14 mouse cellular contexts compared by ENCODE assay signal in the genomic region with DNA sequence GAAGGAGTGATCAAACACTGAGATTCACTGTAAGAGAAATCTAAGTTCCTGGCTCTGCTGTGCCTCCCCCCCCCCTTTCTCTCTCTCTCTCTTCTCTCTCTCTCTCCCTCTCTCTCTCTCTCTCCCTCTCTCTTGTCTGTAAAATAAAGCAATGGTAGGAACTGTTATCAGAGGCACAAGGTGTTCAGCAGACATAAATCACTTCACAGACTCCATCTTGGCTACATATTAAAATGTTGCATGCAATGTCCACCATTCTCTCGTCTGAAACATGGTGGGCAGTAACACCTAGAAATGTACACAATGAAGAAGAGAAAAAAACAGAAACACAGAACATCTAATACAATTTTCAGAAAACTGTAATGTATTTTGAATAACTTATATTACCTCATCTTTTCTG.
A peak's percentile ranks its signal among the peaks of the same experiment; 100 is the strongest.
DNase-seq lines count a peak whose midpoint lies in the region; ATAC-seq and TF ChIP-seq lines count a peak whose summit lies in the region.
"Had no signal": no experiment of that assay in that cellular context is flagged by ENCODE, and none has a peak within 500 bp of the region (broad histone marks: within the 10 kb centered on the region; RNA-seq: fewer than 3 reads in every experiment).

No protein-coding gene starts in this region.

- H3K36me3 ChIP-seq in intestine, embryonic 14.5 days (ENCODE audit: control insufficient read depth, insufficient read depth, low read length) = no peaks in the 10 kb centered on the region
- no peaks in the 10 kb centered on the region for H3K36me3 ChIP-seq in intestine, embryonic 16.5 days (ENCODE audit: control insufficient read depth, insufficient read depth, low read length)
- no peaks in the 10 kb centered on the region for H3K36me3 ChIP-seq in hindbrain, postnatal 0 days (ENCODE audit: insufficient read depth, low read length)
- no peaks in the 10 kb centered on the region for H3K36me3 ChIP-seq in midbrain, embryonic 14.5 days (ENCODE audit: control insufficient read depth, insufficient read depth, low read length)
- H3K36me3 ChIP-seq: embryonic facial prominence, embryonic 12.5 days; G1E had no signal

- WGBS in intestine, embryonic 14.5 days = 49% methylated on average over 1 of the region's 1 CpGs
- 38% methylated on average over 1 of the region's 1 CpGs for WGBS in intestine, embryonic 16.5 days
- WGBS in hindbrain, postnatal 0 days = 71% methylated on average over 1 of the region's 1 CpGs
- WGBS in midbrain, embryonic 14.5 days = 59% methylated on average over 1 of the region's 1 CpGs

- H3K9me3 ChIP-seq in intestine, embryonic 14.5 days (ENCODE audit: control insufficient read depth, low read length) = no peaks in the 10 kb centered on the region
- H3K9me3 ChIP-seq in intestine, embryonic 16.5 days (ENCODE audit: control insufficient read depth, low read length) = no peaks in the 10 kb centered on the region; the same call in 1 of the 2 replicates
- no peaks in the 10 kb centered on the region for H3K9me3 ChIP-seq in hindbrain, postnatal 0 days (ENCODE audit: low read length)
- no peaks in the 10 kb centered on the region for H3K9me3 ChIP-seq in midbrain, embryonic 14.5 days (ENCODE audit: control insufficient read depth, low read length)
- H3K9me3 ChIP-seq: embryonic facial prominence, embryonic 12.5 days; G1E had no signal

- ATAC-seq in intestine, embryonic 14.5 days (replicated peaks; ENCODE audit: low FRiP score, low TSS enrichment, low read depth) = no peak
- ATAC-seq in intestine, embryonic 16.5 days = no peak
- no peak for ATAC-seq in hindbrain, postnatal 0 days
- no peak for ATAC-seq in midbrain, embryonic 14.5 days (ENCODE audit: low FRiP score, low TSS enrichment)
- ATAC-seq: forebrain, embryonic 14.5 days had no signal

- H3K27ac ChIP-seq in intestine, embryonic 14.5 days (ENCODE audit: low read depth) = peak overlapping the region; percentile 91
- H3K27ac ChIP-seq in intestine, embryonic 16.5 days (ENCODE audit: low read length) = no peak overlapping the region
- 0 out of 2 replicates have a peak overlapping the region, but pooled peaks have one; percentile 12 for H3K27ac ChIP-seq in hindbrain, postnatal 0 days
- peak overlapping the region; percentile 64; the same call in 1 of the 2 replicates for H3K27ac ChIP-seq in midbrain, embryonic 14.5 days (replicated peaks; ENCODE audit: low read depth, low read length)
- H3K27ac ChIP-seq: liver, embryonic 14.5 days had no signal

- intact Hi-C loops in left cerebral cortex, postnatal 36 days (cut with DNase I) = no loop called here

- H3K9ac ChIP-seq in intestine, embryonic 14.5 days (ENCODE audit: low read length) = peak overlapping the region; percentile 71
- no peak overlapping the region; the same call in 1 of the 2 replicates for H3K9ac ChIP-seq in intestine, embryonic 16.5 days (ENCODE audit: low read depth, low read length)
- no peak overlapping the region; the same call in 1 of the 2 replicates for H3K9ac ChIP-seq in hindbrain, postnatal 0 days (replicated peaks; ENCODE audit: low read length)
- no peak overlapping the region for H3K9ac ChIP-seq in midbrain, embryonic 14.5 days (replicated peaks; ENCODE audit: low read length)
- H3K9ac ChIP-seq: embryonic facial prominence, embryonic 12.5 days; liver, embryonic 14.5 days had no signal

- peak overlapping the region; percentile 54 for H3K4me2 ChIP-seq in intestine, embryonic 14.5 days (ENCODE audit: low read length)
- no peak overlapping the region for H3K4me2 ChIP-seq in intestine, embryonic 16.5 days (ENCODE audit: low read depth, low read length)
- H3K4me2 ChIP-seq in hindbrain, postnatal 0 days (ENCODE audit: low read depth, low read length) = peak overlapping the region; percentile 25; the same call in 1 of the 2 replicates
- H3K4me2 ChIP-seq in midbrain, embryonic 14.5 days (ENCODE audit: low read length) = peak overlapping the region; percentile 45

- H3K4me3 ChIP-seq in intestine, embryonic 14.5 days (ENCODE audit: low read depth, low read length) = peak overlapping the region; percentile 20; the same call in 1 of the 2 replicates
- H3K4me3 ChIP-seq in intestine, embryonic 16.5 days (ENCODE audit: low read length) = no peak overlapping the region
- H3K4me3 ChIP-seq in hindbrain, postnatal 0 days (ENCODE audit: low read length) = no peak overlapping the region
- no peak overlapping the region for H3K4me3 ChIP-seq in midbrain, embryonic 14.5 days (replicated peaks; ENCODE audit: low read depth, low read length)
- H3K4me3 ChIP-seq: embryonic facial prominence, embryonic 12.5 days had no signal

- DNase-seq in intestine, embryonic 14.5 days (ENCODE audit: low spot score) = no peak
- DNase-seq in hindbrain, postnatal 0 days (ENCODE audit: low spot score) = no peak
- DNase-seq in midbrain, embryonic 14.5 days = no peak
- no peak for DNase-seq in spleen, postnatal 4 days (ENCODE audit: low spot score in 2 of 2)
- no peak for DNase-seq in adrenal gland, adult 18-20 months (ENCODE audit: low spot score in 2 of 2)
- no peak for DNase-seq in left cerebral cortex, postnatal 36 days (ENCODE audit: low spot score in 2 of 2)
- DNase-seq: adrenal gland, postnatal 25 days; cerebellum, postnatal 36 days; heart, postnatal 14 days had no signal

- H3K27me3 ChIP-seq in intestine, embryonic 14.5 days (replicated peaks; ENCODE audit: control insufficient read depth, insufficient read depth, low read length) = no peaks in the 10 kb centered on the region
- no peaks in the 10 kb centered on the region for H3K27me3 ChIP-seq in intestine, embryonic 16.5 days (replicated peaks; ENCODE audit: control insufficient read depth, insufficient read depth, low read length)
- no peaks in the 10 kb centered on the region for H3K27me3 ChIP-seq in hindbrain, postnatal 0 days (ENCODE audit: insufficient read depth, low read length)
- no peaks in the 10 kb centered on the region for H3K27me3 ChIP-seq in midbrain, embryonic 14.5 days (ENCODE audit: control insufficient read depth, insufficient read depth, low read length)
- H3K27me3 ChIP-seq: embryonic facial prominence, embryonic 12.5 days had no signal

- peaks cover 23% of the 10 kb centered on the region for H3K4me1 ChIP-seq in intestine, embryonic 14.5 days (replicated peaks; ENCODE audit: control insufficient read depth, insufficient read depth, low read length)
- no peaks in the 10 kb centered on the region for H3K4me1 ChIP-seq in intestine, embryonic 16.5 days (ENCODE audit: control insufficient read depth, insufficient read depth, low read length)
- no peaks in the 10 kb centered on the region for H3K4me1 ChIP-seq in hindbrain, postnatal 0 days (ENCODE audit: insufficient read depth, low read length)
- H3K4me1 ChIP-seq in midbrain, embryonic 14.5 days (ENCODE audit: control insufficient read depth, insufficient read depth, low read length) = peaks cover 12% of the 10 kb centered on the region

- TF ChIP-seq CTCF in hindbrain, postnatal 0 days (IDR thresholded peaks at IDR 0.05; ENCODE audit: low read depth) = no peak
